Mouse (Mus musculus): ENCODE measurements at regions not wholly inside any gene's neighbourhood (a gene's known extent, or its start where the extent isn't known, plus 50 kb on each side); places are given as distances from the start of the nearest gene placed in this dataset.

DNA sequence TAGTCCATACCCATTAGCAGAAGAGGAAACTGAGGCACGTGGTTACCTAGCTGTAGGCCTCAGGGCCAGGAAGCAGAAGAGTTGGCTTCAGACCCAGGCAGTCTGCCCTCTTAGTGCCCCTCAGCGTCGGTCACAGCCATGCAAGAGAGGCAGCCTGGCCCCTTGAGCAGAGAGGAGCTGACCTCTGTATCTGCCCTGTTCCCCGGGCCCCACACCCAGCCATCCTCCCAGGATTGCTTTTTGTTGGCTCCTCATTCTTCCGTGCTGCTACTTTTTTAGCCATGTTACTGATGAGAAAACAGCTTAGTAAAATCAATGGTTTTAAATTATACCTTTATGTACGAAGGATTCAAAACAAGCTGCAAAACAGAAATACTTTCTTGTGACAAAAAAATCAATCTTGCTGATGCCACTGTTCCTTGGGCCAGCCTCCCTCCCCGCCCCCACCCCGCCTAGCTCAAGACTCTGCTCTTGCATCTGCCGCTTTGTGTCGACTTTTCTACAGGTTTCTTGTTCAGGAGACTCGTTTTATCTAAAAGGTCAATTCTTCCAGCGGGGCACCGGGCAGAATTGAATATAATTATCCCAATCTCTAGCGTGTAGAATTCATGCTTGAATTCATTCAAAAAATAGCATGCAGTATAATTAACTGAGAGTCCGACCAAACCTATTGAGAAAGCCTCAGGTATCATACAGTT is 70.8 kb downstream of the Sall1 start:
- no peak for ATAC-seq (ENCODE audit: poor library complexity, severe bottlenecking)

DNA sequence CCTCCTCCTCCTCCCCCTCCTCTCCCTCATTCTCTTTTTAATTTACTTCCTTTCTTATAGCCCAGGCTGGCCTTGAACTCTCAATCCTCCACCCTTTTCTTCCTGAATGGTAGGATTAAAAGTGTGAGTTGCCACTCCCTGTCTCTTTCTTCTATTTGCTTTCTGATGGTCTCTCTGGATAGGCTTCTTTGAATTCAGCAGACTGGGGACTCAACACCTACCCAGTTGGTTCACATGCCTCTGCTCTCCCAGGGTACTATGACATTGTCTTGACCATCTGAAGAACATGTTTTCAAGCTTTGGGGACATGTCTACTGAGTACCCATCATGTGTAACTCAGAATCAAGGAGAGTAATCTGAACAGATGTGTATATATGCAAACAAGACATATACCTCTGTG is 85.1 kb downstream of the Sall1 start:
- no peak for ATAC-seq (ENCODE audit: poor library complexity, severe bottlenecking)

DNA sequence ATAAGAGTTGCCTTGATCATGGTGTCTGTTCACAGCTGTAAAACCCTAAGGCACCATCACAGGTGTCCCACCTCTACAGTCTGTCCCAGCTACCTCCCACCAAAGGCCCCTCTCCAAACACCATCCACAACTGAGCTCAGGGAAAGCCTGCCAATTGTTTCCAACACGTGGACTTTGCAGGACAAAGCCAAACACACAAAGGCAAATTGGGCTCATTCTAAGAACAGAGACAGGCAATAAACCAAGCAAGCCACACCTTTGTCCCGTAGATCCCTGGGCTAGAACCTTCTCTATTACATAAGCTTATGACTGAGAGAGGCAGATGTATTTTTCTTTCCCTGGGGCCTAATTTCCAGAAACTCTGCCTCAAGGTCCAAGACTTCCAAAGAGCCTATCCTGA is 90.8 kb downstream of the Sall1 start:
- no peak for ATAC-seq (ENCODE audit: poor library complexity, severe bottlenecking)

DNA sequence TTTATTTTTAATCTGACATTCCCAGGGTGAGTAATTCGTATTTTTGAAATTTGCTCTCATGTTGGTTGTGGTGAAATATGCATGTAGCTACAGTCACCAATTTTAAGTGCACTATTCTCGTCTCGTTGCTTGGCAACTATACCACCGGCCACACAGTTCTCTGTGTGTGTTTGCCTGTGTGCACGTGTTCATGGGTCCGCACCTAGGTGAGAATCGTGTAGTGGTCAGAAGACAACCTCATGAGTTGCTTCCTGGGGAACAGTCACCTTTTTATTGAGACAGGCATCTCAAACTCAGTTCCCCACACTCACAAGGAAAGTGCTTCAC is 92.2 kb downstream of the Sall1 start:
- no peak for ATAC-seq (ENCODE audit: poor library complexity, severe bottlenecking)

DNA sequence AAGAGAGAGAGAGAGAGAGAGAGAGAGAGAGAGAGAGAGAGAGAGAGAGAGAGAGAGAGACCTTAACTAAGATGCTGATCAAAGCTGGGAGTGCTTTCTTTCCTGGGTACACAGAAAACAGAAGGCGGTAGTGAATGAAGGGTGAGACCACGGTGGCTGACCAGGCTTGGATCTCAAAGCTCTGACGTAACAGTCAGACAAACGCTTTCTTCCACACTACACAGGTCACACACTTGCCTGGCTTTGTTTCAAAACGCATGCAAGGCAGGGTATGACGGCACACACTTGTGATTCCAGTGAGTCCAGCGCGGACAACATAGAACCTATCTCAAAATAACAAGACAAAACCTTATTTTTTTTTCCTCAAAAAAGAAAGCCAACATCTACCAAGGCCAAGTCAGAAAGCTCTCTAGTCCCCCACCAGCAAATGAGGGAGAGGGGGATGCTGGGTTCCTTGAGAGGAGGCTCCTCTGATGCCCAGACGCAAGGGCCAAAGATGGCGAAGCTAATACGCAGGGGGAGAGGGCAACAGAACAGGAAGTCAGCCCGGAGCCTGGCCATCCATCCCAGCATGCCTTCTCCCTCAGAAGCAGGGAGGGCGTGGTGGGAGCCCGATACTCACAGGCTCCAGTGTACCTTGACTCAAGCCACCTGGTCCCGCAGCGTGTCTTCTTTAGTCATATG is 92.7 kb downstream of the Sall1 start:
- no peak for ATAC-seq (ENCODE audit: poor library complexity, severe bottlenecking)

DNA sequence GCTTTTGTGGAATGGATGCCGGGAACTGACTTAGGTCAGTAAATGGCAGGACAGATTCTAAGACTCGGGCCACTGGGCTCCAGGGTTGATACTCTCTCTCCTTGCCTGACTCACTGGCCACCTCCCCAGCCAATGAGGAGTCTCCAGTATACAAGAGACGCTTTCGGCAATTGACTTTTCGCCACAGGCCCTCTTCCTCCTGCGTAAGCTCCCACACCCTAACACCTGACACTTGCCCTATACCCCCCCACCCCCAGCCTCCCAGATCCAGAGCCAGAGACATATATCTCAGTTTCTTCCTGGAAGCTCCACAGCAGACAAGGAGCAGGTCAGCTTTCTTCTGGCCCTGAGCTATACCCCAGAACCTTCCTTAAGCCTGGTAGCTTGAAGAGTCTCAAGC is 94.0 kb downstream of the Sall1 start:
- ATAC-seq (ENCODE audit: poor library complexity, severe bottlenecking) = no peak

DNA sequence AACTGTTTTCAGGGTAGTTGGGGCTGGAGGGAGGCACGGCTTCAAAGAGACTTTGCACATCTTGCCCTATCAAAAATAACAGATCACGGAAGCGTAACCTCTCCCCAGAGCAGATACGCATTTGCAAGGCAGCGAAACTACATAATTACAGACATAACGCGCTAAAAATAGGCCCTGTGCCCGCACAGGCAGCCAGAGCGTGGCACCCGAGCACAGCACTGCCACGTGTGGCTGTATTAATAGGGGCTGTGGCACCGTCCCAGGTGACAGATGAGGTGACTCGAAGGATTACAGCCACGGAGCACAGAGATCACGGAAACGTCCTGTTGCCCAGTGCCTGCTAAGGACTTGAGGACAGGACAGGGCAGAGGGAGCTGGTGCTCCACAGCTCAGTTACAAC is 95.0 kb downstream of the Sall1 start:
- ATAC-seq (ENCODE audit: poor library complexity, severe bottlenecking) = no peak

DNA sequence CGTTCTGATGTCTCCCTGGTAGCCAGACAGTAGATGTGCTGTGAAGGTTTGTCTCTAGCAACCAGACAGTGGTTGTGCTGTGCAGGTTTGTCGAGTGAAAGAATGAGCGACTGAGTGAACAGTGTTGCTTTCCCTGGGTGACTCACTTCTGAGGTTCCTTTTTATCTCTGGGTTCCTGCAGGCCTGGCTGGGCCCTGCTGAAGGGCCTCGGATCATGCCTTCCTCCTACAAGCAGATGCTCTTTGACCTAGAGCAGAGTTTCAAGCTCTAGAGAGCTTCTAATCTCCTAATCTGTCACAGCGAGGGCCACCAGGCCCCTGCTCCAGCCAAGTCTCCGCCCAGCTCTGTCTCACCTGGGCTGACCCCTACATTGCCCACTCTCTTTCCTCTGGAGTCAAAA is 95.6 kb downstream of the Sall1 start:
- no peak for ATAC-seq (ENCODE audit: poor library complexity, severe bottlenecking)

DNA sequence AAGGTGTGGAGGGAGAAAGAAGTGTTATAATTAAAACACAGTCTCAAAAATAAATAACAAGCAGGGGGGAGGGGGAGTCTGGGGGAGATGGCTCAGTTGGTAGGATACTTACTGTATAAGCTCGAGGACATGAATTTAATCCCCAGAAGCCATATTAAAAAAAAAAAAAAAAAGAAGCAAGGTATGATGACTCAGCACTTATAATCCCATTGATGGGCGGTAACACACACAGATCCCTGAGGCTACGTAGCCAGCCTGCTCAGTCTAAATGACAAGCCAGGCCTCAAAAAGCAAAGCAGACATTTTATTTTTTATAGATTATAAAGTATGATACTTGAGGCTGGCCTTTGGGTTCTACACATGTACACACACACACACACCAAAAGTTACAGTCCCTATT is 96.6 kb downstream of the Sall1 start:
- no peak for ATAC-seq (ENCODE audit: poor library complexity, severe bottlenecking)

DNA sequence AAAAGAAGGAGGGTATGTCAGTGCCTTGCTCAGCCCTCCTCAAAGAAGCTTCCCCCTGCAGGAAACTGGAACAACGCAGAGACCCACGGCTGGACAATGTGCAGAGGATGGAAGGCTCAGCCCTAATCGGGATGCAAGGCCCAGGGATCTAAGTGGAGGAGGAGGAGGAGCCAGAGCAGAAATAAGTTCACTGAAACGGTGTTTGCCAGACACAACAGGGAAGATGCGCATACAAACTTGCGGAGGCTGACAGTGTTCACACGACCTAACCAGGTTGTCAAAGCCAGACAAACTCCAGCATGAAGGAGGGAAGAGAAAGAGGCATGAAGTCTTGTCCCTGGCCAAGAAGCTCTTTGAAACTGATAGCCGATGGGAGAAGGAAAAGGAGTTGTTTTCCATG is 98.3 kb downstream of the Sall1 start:
- ATAC-seq (ENCODE audit: poor library complexity, severe bottlenecking) = no peak

DNA sequence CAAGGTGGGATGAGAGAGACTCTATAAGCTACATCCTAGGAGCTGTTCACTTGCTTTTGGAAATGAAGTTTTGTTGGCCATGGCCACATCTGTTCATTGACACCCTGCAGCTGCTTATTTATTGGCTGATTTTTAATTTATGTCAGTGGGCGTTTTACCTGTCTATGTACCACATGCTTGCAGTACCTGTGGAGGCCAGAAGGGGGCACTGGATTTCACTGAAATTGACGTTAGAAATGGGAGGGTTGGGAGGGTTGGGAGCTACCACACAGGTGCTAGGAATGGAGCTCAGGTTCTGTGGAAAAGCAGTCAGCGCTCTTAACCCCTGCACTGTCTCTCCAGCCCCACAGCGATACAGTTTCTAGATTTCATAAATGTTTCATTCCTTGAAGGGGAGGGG is 99.9 kb downstream of the Sall1 start:
- no peak for ATAC-seq (ENCODE audit: poor library complexity, severe bottlenecking)

DNA sequence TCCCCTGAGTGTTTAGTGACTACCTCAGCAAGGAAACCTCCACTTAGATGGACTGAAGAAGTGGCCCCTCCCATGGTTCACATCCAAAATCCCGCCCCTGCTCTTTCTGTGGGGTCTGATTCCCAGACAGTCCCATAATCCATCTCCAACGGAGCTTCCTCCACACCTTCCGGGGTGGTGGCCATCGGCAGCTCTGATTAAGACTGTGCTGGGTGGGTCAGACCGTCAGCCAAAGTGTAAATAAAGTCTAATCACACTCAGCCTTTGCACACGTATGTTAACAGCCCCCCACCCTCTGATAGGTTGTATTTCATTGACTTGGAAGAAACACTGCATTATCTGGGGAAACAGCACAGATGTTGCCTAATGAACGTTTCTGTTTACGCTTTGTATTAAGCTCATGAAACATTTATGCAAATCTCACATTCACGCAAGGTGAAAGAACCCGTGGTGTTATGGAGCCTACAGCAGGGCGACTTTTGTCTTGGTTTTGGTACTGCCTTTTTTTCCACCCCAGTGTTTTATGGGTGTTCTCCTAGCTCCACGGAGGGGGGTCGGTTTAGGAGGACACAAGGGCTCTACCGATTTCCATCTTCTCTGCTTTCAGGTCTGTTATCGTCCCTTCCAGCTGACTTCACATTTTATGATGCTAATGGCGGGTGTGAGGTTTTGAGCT is 104.8 kb downstream of the Sall1 start:
- ATAC-seq (ENCODE audit: poor library complexity, severe bottlenecking) = no peak

DNA sequence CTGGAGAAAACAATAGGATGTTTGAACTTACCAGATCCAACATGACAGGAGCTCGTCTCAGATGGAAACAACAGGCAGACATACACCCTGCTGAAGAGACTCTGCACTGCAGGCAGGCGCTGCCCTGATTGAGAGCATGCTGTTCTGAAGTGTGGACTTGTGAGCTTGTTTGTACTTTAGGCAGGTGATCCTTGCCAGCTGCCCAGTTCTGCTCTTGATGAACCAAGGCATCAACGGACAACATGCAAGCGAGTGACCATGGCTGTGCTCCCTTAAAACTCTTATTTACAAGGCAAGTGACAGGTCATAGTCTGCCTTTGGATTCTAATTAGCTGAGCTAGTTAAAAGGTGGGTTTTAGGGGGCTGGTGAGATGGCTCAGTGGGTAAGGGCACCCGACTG is 109.3 kb downstream of the Sall1 start:
- no peak for ATAC-seq (ENCODE audit: poor library complexity, severe bottlenecking)

DNA sequence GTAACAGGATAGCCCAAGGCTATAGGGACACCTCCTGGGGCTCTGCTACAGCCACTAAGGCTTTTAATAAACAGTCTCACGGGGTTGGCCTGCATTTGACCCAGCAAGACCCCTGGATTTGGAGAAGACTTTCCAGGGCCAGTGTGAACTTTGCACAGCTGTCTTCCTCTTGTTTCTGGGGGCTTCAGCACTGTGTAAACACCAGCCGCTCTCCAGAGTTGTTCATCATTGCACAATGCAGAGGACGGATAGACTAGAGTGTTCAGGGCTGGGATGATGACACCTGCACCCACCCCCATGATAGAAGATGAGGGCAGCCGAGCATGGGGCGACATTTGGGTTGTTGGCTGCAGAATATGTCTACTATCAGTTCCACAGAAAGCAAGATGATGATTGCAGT is 112.9 kb downstream of the Sall1 start:
- ATAC-seq (ENCODE audit: poor library complexity, severe bottlenecking) = no peak

DNA sequence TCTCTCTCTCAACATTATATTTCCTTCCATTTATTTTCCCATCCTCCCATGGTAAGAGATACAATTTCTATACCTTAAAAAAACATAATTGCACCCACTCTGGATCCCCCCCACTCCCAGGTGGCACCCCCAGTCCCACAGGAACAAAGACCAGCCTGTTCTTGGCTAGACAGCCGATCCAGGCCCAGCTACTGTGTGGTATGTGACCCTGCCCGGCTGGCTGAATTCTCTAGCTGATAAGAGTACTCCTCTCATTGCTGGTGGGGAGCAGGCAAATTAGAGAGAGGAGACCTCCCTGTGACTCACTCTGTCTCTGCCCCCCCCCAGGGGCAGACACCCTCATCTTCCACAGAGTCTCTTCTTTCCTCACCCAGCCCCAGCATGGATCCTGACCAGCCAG is 113.6 kb downstream of the Sall1 start:
- ATAC-seq (ENCODE audit: poor library complexity, severe bottlenecking) = no peak

DNA sequence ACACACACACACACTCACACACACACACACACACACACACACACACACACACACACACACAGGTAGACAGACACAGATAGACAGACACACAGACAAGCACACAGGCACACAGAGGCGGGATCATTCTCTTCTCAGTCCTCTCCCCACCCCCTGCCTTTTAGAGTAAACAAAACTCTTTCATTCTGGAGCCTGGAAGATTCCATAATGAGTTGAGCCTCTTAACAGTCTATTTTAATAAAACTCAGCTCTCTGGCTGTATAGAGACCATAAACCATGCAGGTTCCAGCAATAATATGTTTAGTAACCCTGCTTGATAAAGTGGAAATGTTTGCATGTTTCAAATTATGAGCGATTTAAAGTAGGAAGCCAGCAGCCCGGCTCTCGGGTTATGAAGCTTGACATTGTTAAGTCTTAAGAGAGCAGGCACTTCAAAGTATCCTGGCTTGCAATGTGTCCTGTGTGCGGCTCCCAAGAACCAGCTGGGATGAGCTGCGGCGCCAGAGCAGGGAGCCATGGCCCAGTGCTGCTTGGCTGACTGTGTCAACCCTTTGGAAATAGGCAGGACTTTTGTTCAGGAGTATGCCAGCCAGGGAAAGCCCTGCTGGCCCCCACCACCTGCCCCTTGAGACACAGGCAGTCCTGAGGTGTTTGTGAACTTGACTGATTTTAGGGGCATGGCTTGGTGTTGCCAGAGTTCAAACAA is 115.1 kb downstream of the Sall1 start:
- no peak for ATAC-seq (ENCODE audit: poor library complexity, severe bottlenecking)

DNA sequence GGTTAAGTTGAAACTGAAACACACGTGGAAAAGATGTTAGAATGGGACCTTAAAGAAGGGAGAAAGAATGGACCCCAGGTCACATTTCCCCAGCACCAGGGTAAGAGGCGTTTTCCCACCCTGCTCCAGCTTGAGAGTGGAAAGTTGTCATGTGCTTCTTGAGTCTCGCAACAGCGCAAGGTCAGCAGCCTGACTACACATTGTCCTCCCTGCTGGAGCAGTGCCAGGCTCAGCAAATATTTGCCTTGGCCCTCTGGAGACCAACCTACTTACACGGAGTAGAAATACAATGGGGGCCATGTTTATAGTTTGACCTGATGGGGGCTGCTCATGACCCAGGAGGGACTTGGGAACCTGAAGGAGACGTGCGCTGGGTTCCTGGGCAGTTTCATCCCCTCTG is 121.1 kb downstream of the Sall1 start:
- ATAC-seq (ENCODE audit: poor library complexity, severe bottlenecking) = no peak

DNA sequence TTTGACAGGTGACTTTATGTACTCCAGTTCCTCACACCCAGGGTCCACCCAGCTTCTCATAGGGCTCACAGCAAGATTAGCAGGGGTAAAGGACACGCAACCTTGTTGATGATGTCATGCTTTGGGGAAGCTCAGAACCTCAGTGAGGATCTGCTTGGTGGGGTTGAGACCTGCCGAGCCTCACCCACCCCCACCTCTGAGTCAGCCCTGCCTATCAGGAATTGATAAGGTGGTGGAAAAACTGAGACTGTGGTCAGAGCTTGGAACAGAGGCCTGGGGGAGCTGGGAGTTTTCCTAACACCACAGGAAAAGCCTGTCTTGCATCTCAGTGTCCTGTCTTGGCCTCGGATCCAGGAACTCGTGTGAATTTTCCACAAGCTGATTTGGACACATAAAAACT is 122.0 kb downstream of the Sall1 start:
- ATAC-seq (ENCODE audit: poor library complexity, severe bottlenecking) = no peak

DNA sequence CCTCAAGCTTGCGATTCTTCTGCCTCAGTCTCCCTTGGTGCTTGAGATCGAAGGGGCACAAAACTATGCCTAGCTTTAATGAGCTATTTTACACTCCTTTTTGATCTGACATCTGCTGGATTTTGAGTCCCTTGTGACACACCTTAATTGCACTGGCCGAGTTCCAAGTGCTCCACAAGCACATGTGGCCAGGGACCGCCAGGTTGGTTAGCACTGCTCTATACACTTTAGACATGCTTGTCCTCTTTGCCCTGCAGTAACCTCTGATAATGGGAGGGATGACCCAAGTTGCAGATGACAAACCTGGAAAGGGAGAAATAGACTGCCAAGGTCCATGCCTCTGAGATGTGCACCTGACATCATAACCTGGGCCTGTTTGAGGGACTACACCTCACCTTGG is 124.7 kb downstream of the Sall1 start:
- no peak for ATAC-seq (ENCODE audit: poor library complexity, severe bottlenecking)

DNA sequence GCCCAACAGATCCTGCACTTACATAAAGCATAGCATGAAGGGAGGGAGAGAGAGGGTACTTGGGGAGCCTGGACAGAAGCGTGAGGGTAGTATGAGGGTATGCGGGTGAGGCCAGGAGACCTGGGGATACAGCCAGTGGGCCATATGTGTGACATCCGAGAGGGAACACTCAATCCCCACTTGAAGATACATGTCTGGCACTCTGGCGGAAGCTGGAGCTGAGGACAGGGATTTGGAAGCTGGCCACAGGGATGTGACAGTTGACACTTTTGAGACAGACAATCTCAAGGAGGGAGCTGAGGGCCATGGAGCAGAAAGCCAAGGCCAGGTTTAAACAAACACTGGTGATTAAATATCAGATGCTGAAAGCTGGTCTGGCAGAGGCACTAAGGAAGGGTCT is 127.9 kb downstream of the Sall1 start:
- ATAC-seq (ENCODE audit: poor library complexity, severe bottlenecking) = no peak

DNA sequence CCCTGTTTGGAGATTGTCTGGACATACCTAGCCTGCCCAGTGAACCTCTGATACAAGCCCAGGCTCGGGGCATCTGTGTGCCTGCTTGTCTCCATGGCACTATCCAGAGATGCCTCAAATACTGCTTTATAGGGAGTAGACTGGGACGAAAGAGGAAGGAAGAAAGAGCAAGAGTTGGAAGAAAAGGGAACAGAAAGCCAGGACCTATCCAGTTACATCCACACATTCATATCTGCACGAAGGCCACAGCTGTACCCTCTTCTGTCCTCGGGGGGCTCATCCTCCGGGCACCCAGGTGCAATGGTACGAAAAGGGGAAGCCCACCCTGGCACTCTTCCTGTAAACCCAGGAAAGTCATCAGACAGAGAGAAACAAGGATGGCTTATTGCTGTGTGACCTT is 129.3 kb downstream of the Sall1 start:
- ATAC-seq (ENCODE audit: poor library complexity, severe bottlenecking) = peak; percentile 69

DNA sequence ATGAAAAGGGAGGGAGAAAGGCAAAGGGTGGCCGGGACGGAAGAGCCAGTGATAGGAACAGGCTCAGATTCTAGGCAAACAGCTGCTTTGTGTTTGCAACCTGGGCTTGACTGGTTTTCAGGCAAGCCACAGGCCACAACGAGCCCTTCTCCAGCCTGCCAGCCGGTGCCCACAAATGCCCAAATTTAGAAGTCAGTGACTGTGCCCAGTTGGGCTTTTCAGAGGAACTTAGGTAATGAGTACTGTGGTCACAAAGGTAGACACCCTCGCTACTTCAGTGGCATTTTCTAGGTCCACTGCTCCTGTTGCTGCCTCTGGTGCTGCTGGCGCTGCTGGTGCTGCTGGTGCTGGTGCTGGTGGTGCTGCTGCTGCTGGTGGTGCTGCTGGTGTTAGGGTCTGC is 129.8 kb downstream of the Sall1 start:
- ATAC-seq (ENCODE audit: poor library complexity, severe bottlenecking) = 0 out of 2 replicates have a peak, but pooled peaks have one; percentile 43

Measured in megakaryocyte, adult 5-6 weeks (primary cell).